Mouse (Mus musculus) kidney, adult 2 months (tissue): Measurements from ENCODE around the gene BC051019. TPM values are rescaled to one million over a fixed set of nuclear protein-coding genes. Genes with fewer than 3 reads are reported as not detected.
A peak's percentile ranks its signal among the peaks of the same experiment; 100 is the strongest.

ENCODE experiments used
- DNase-seq: peaks from one replicate; pipeline ENCODE4 v3.0.0; 2021
- H3K27ac ChIP-seq: fragments of 200-500 bp; 2 replicates; pipeline ENCODE4 v1.5.1; 2012; ENCODE audit warnings: low read depth, low read length, control low read depth, inconsistent platforms; ENCODE audit not compliant: insufficient read depth
- H3K27me3 ChIP-seq: fragments of 200-500 bp; replicated peaks from 2 replicates; pipeline ENCODE4 v1.6.1; 2012; ENCODE audit warnings: mild to moderate bottlenecking, moderate library complexity, low read length, inconsistent platforms; ENCODE audit not compliant: control insufficient read depth, insufficient read depth
- H3K36me3 ChIP-seq: fragments of 200-500 bp; 2 replicates; pipeline ENCODE4 v1.6.1; 2012; ENCODE audit warnings: mild to moderate bottlenecking, moderate library complexity, low read length, inconsistent platforms; ENCODE audit not compliant: control insufficient read depth, insufficient read depth
- H3K4me1 ChIP-seq: fragments of 200-500 bp; 2 replicates; pipeline ENCODE4 v1.6.1; 2011; ENCODE audit warnings: low read length; ENCODE audit not compliant: control insufficient read depth, insufficient read depth
- H3K4me3 ChIP-seq: fragments of 200-500 bp; 2 replicates; pipeline ENCODE4 v1.5.1; 2011; ENCODE audit warnings: mild to moderate bottlenecking, low read depth, low read length, control low read depth; ENCODE audit not compliant: insufficient read depth
- CTCF ChIP-seq: fragments of 200-500 bp; conservative IDR thresholded peaks from 2 replicates; pipeline ENCODE4 v1.5.1; 2011; ENCODE audit warnings: low read depth, mild to moderate bottlenecking, control low read depth, low read length, moderate library complexity, mixed read lengths; ENCODE audit not compliant: insufficient read depth, insufficient read length
- POLR2A ChIP-seq: fragments of 200-500 bp; IDR thresholded peaks from one replicate; pipeline ENCODE4 v1.6.1; 2011; ENCODE audit warnings: low read depth, low read length, control low read depth
- WGBS: fragments of 180-500 bp; shearing (Covaris S2); methylation state at CpG from one replicate; pipeline ENCODE4 v1.1.7; 2018; 5-methylcytosine and 5-hydroxymethylcytosine counted together
- polyA plus RNA-seq: library from polyadenylated mRNA; depleted of rRNA; stranded (reverse); fragments of >200 nt; gene quantifications from 2 replicates; pipeline ENCODE4 v1.2.3, GENCODE M21; 2012

The BC051019 gene
- polyA plus RNA-seq, 1 experiment, result 0.08 TPM

DNA sequence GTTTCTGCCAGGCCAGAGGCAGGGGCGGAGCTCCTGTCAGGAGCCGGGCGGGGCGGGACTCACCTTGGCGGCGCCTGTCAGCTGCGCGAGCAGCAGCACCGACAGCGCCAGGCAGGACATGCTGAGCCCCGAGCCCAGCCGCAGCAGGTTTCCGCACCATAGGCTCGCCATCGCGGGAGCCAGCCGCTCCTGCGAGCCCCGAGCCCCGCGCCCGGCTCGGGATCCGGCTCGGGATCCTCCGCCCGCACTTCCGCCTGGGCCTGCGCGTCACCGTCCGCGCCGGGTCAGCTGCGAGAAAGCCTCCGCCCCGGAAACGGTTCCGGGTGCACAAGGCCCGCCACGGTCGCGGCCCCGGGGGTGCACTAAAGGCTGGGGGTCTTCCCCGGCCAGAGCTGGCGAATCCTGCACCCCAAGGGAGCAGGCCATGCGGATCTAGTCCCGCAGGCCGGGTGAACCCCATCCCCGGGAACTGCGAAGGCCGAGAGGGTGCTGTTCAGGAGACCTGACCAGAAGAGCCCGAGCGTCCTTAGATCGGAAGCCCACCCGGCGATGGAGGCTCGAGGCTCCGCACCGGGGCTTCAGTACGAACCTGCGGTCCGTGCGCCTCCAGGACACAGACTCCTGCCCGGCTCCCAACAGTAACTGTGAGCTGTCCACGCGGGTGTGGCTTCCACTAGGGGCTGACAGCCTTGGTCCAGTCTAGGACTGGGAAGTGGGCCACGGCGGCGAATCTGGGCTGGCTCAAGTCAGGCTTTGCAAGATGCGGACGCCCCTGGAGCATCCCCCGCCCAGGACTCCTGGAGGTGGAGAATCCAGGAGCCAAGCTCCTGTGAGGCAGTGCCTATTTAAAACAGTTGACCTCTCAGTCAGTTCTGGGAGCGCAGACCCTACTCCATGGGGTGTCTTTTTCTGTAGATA, 28.6 kb upstream of the BC051019 start, which contains the start of gene Tmem9b:
Gene Tmem9b, minus strand, starts transcription at position 868 of the 918 bp plus-strand sequence.
- H3K4me1 ChIP-seq, result peaks cover 15% of the 10 kb centered on the region
- H3K36me3 ChIP-seq, result no peaks in the 10 kb centered on the region
- peak within 1 kb of the TSS; percentile 72 for H3K4me3 ChIP-seq
- TF ChIP-seq CTCF (0 out of 2 replicates have a peak, but pooled peaks have one; percentile 6), POLR2A (peak; percentile 37)
- DNase-seq, result peak; percentile 89
- under 1% methylated on average over 74 of the region's 74 CpGs for WGBS
- H3K27me3 ChIP-seq, result no peaks in the 10 kb centered on the region
- peak within 1 kb of the TSS; percentile 83 for H3K27ac ChIP-seq

DNA sequence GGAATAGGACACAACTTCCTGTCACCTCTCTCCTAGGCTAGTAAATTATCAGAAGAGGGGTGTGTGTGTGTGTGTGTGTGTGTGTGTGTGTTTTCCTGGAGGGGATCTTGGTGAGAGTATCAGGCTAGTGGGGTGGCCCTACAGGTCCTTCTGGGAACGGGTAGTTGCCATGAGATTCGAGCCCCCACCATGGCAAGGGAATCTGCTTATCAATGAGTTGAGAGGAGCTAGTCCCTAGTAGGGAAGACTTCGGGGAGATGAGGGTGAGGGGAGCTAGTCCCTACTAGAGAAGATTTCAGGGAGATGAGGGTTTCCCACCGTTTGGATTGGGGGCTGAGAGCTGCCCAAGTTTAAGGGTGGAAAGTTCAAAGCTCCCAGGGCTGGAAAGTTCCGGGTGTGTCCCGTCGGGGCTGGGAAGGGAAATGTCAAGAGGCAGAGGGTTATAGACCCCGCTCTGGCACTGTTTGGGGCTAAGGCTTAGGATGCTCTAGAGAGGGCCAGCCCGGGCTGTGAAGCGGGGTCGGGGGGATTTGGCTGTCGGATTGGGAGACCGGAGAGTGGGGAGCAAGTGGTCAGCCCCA, 27.9 kb upstream of the BC051019 start:
- Histone ChIP-seq H3K36me3 (no peaks in the 10 kb centered on the region), H3K4me3 (peak overlapping the region; percentile 72), H3K4me1 (peaks cover 12% of the 10 kb centered on the region), H3K27ac (peak overlapping the region; percentile 83), H3K27me3 (no peaks in the 10 kb centered on the region)
- DNase-seq, result peak; percentile 43
- WGBS, result 3% methylated on average over 13 of the region's 13 CpGs
- TF ChIP-seq CTCF (no peak), POLR2A (no peak)

DNA sequence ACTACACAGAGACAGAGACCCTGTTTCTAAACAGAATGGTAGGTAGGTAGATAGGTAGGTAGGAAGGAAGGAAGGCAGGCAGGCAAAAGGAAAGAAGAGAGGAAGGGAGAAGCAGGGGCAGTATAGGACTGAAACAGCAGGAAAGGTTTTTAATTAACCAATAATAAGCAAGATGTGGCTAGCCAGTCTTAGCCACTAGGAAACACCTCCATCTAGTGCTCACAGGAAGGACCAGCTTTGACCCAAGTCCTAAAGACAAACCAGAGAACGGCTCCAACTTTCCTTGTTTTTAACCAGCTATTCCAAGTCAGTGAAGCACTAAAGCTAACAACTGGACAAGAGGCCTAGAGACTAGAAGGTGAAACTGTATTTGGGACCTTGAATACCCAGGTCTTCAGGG, 24.1 kb upstream of the BC051019 start:
- 18% methylated on average over 1 of the region's 1 CpGs for WGBS

DNA sequence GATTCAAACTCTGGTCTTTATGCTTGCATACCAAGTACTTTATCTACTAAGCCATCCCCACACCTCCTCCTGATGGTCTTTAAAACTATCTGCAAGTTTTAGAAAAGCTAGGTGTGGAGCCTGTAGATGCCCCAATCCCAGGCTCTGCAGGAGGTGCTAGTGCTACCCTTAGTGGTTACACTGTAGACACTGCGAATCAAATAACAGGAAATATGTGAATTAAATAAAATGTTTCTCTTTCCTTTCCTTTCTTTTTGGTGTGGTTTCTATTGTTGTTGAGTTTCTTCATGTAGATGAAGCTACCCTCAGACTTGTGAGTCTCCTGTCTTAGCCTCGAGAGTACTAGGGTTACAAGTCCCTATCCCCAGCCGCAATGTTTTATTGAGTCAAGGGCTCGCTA, 18.1 kb upstream of the BC051019 start:
- no peaks in the 10 kb centered on the region for H3K4me1 ChIP-seq
- H3K36me3 ChIP-seq, result peaks cover 9% of the 10 kb centered on the region
- no peaks in the 10 kb centered on the region for H3K27me3 ChIP-seq
- TF ChIP-seq POLR2A, result no peak
- no peak for TF ChIP-seq CTCF
- H3K27ac ChIP-seq, result no peak overlapping the region
- 79% methylated on average over 4 of the region's 4 CpGs for WGBS
- no peak for DNase-seq
- H3K4me3 ChIP-seq, result no peak overlapping the region

More for the DNA sequence above, 24.1 kb upstream of the BC051019 start:
- Histone ChIP-seq H3K36me3 (peaks cover 4% of the 10 kb centered on the region), H3K4me1 (peaks cover 5% of the 10 kb centered on the region), H3K4me3 (no peak overlapping the region), H3K27me3 (no peaks in the 10 kb centered on the region), H3K27ac (no peak overlapping the region)
- TF ChIP-seq POLR2A (no peak), CTCF (peak; percentile 35; the same call in 1 of the 2 replicates)
- peak; percentile 46 for DNase-seq

DNA sequence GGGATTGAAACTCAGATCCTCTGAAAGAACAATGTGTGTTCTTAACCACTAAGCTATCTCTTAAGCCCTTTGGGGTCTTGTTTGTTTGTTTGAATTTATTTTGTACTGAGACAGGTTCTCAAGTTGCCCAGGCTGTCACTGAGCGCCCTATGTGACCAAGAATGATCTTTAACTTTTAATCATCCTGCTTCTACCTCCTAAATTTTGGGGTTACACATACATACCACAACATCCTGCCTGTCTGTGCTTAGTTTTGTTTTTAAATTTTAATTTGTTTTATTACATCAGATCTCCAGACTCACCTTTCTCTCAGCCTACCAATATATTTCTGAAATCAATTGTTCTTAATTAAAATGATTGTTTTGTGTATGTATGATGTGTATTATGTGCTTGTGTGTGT, 17.4 kb upstream of the BC051019 start:
- no peaks in the 10 kb centered on the region for H3K27me3 ChIP-seq
- peaks cover 12% of the 10 kb centered on the region for H3K36me3 ChIP-seq
- no peak overlapping the region for H3K4me3 ChIP-seq
- no peaks in the 10 kb centered on the region for H3K4me1 ChIP-seq
- H3K27ac ChIP-seq, result no peak overlapping the region
- DNase-seq, result no peak
- no peak for TF ChIP-seq POLR2A
- TF ChIP-seq CTCF, result no peak
- WGBS, result 97% methylated on average over 1 of the region's 1 CpGs

DNA sequence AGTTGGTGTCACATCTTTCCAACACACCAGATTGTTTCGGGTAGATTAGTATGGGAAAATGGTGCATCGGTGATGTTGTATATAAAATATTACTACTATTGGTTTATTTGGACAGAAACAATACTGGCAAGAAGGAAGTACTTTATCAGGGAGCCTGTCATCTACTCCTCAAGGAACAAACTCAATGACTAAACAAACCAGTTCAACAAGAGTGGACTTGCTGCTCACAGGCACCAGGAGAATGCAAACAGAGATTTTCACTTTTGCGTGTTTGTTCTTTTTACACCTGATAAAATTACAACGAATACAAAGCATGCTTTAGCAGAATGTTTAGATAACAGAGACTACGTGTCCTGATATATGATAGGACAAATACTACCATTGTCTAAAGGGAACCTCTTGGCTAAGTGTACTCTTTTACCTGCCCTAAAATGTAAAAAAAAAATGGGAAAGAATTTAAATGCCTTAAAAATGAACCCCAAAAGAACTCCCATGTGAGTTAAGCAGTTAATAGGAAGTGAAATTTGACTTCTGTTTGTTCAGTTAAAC, 16.2 kb upstream of the BC051019 start:
- DNase-seq, result no peak
- H3K27me3 ChIP-seq, result no peaks in the 10 kb centered on the region
- no peak overlapping the region for H3K27ac ChIP-seq
- H3K4me1 ChIP-seq, result no peaks in the 10 kb centered on the region
- WGBS, result 61% methylated on average over 5 of the region's 5 CpGs
- H3K4me3 ChIP-seq, result no peak overlapping the region
- H3K36me3 ChIP-seq, result peaks cover 12% of the 10 kb centered on the region
- no peak for TF ChIP-seq CTCF
- no peak for TF ChIP-seq POLR2A

DNA sequence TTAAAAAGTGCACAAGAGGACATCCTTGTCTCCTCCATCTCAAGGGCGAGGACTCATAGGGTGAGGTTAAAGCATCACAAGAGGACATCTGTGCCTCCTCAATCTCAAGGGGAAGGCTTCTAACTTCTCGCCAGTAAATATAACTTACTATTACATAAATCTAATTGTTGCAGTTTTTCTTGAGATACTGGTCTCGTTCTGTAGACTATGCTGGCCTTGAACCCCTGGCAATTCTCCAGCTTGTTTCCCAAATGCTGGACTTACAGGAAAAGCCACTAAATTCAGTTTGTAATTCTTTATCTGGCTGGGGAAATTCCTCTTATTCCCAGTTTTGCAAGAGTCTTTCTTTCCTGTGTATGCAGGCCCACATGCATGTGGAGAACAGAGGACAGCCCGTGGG, 11.2 kb upstream of the BC051019 start:
- Histone ChIP-seq H3K4me3 (no peak overlapping the region), H3K4me1 (no peaks in the 10 kb centered on the region), H3K36me3 (peaks cover 9% of the 10 kb centered on the region), H3K27me3 (no peaks in the 10 kb centered on the region), H3K27ac (peak overlapping the region; percentile 41; the same call in 1 of the 2 replicates)
- TF ChIP-seq CTCF (no peak), POLR2A (no peak)
- WGBS, result 74% methylated on average over 4 of the region's 4 CpGs
- DNase-seq, result peak; percentile 72
